29 mouse cellular contexts compared by ENCODE assay signal in the genomic region with DNA sequence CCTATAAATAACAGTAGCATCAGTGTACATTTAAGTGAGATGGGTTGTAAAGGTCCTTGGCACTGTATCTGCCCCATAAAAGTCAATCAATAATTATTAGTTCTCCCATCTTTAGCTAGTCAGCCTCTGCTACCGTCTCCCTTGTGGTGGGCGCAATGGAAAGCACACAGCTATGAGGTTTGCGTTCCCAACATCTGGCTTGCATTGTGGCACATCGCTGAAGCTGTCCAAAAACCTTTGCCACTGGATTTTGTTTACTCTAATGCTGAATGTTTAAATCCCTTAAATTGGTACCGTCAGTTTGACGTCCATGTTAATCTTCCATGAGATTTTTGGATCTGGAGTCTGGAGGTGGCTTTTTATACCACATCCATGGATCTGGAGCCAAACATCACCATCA.
"Had no signal": no experiment of that assay in that cellular context is flagged by ENCODE, and none has a peak within 500 bp of the region (broad histone marks: within the 10 kb centered on the region; RNA-seq: fewer than 3 reads in every experiment).

No protein-coding gene starts in this region.

- H3K27ac ChIP-seq: gastrocnemius, adult 2 months; heart, adult 2 months; heart, embryonic 13.5 days; heart, embryonic 15.5 days; hindbrain, embryonic 10.5 days; hindbrain, embryonic 12.5 days; hindbrain, embryonic 14.5 days; intestine, embryonic 15.5 days; layer of hippocampus, adult 2 months; left cerebral cortex, adult 2 months; limb, embryonic 10.5 days; limb, embryonic 12.5 days; liver, embryonic 13.5 days; liver, embryonic 15.5 days had no signal

- DNase-seq: gastrocnemius, adult 2 months; gastrocnemius, postnatal 10 days; gastrocnemius, postnatal 25 days; heart, adult 2 months; heart, postnatal 14 days; heart, postnatal 4 days; kidney, adult 18-20 months; kidney, adult 8-10 months; kidney, postnatal 10 days; kidney, postnatal 25 days; kidney, postnatal 4 days; liver; liver, embryonic 13.5 days had no signal

- H3K27me3 ChIP-seq: heart, embryonic 13.5 days; heart, embryonic 15.5 days; intestine, embryonic 15.5 days; limb, embryonic 12.5 days; liver, embryonic 13.5 days; liver, embryonic 15.5 days had no signal

- H3K4me1 ChIP-seq: heart, embryonic 15.5 days; hindbrain, embryonic 10.5 days; liver, embryonic 13.5 days; liver, embryonic 15.5 days had no signal

- H3K4me2 ChIP-seq: heart, embryonic 11.5 days; heart, embryonic 13.5 days; heart, embryonic 15.5 days; hindbrain, embryonic 12.5 days; hindbrain, embryonic 14.5 days; intestine, embryonic 15.5 days; limb, embryonic 12.5 days; liver, embryonic 11.5 days; liver, embryonic 13.5 days; liver, embryonic 15.5 days had no signal

- H3K9me3 ChIP-seq: heart, embryonic 13.5 days; heart, embryonic 15.5 days; hindbrain, embryonic 10.5 days; hindbrain, embryonic 12.5 days; intestine, embryonic 15.5 days; limb, embryonic 10.5 days; limb, embryonic 12.5 days; liver, embryonic 13.5 days; liver, embryonic 15.5 days had no signal

- H3K9ac ChIP-seq: heart, embryonic 13.5 days; heart, embryonic 15.5 days; hindbrain, embryonic 12.5 days; hindbrain, embryonic 14.5 days; intestine, embryonic 15.5 days; limb, embryonic 12.5 days; liver, embryonic 13.5 days; liver, embryonic 15.5 days had no signal

- ATAC-seq: hindbrain, embryonic 16.5 days; inflammation-experienced regulatory T-cells, adult 6 months; intestine, embryonic 15.5 days; intestine, postnatal 0 days had no signal

- H3K36me3 ChIP-seq: heart, embryonic 13.5 days; heart, embryonic 15.5 days; hindbrain, embryonic 10.5 days; hindbrain, embryonic 12.5 days; intestine, embryonic 15.5 days; limb, embryonic 10.5 days; limb, embryonic 12.5 days; liver, embryonic 13.5 days; liver, embryonic 15.5 days had no signal

- H3K4me3 ChIP-seq: gastrocnemius, adult 2 months; heart, adult 2 months; heart, embryonic 13.5 days; heart, embryonic 15.5 days; hindbrain, embryonic 10.5 days; hindbrain, embryonic 12.5 days; intestine, embryonic 15.5 days; layer of hippocampus, adult 2 months; left cerebral cortex, adult 2 months; limb, embryonic 10.5 days; limb, embryonic 12.5 days; liver, embryonic 13.5 days; liver, embryonic 15.5 days had no signal
